Comparison of ENCODE assay signal across 11 mouse cellular contexts in genomic region chr6:38359736-38360499, GRCm38 (mm10). TPM values are rescaled to one million over a fixed set of nuclear protein-coding genes. Genes with fewer than 3 reads are reported as not detected.
A peak's percentile ranks its signal among the peaks of the same experiment; 100 is the strongest.
DNase-seq lines count a peak whose midpoint lies in the region; ATAC-seq and TF ChIP-seq lines count a peak whose summit lies in the region.
"Had no signal": no experiment of that assay in that cellular context is flagged by ENCODE, and none has a peak within 500 bp of the region (broad histone marks: within the 10 kb centered on the region; RNA-seq: fewer than 3 reads in every experiment).

No protein-coding gene starts in this region.

- no peaks in the 10 kb centered on the region for H3K36me3 ChIP-seq in E14TG2a.4 (ENCODE audit: insufficient read depth, low read length)
- H3K36me3 ChIP-seq: neural tube, embryonic 13.5 days had no signal

- peaks cover 9% of the 10 kb centered on the region for H3K27me3 ChIP-seq in E14TG2a.4 (ENCODE audit: insufficient read depth, low read length)

- peak overlapping the region; percentile 23; the same call in 1 of the 2 replicates for H3K4me3 ChIP-seq in E14TG2a.4 (replicated peaks; ENCODE audit: low read length)
- H3K4me3 ChIP-seq: neural tube, embryonic 13.5 days had no signal

- DNase-seq in heart, adult 11 months, result peak; percentile 89
- DNase-seq in heart, adult 8-10 months (ENCODE audit: low spot score), result no peak
- peak; percentile 85 for DNase-seq in induced T-regulatory cell, adult 2 months (ENCODE audit: low read depth)
- no peak for DNase-seq in frontal cortex, postnatal 10 days (ENCODE audit: low spot score in 2 of 2)
- no peak for DNase-seq in adrenal gland, adult 18-20 months (ENCODE audit: low spot score in 2 of 2)
- DNase-seq in neural tube, embryonic 10.5 days (ENCODE audit: extremely low spot score, low spot score), result no peak
- DNase-seq: adrenal gland, adult 2 months; right cerebral cortex, postnatal 4 days had no signal

- H3K4me1 ChIP-seq in E14TG2a.4 (replicated peaks; ENCODE audit: low read depth, low read length), result peaks cover 80% of the 10 kb centered on the region

- ATAC-seq in monocyte, adult 5-6 weeks (replicated peaks; ENCODE audit: insufficient number of reproducible peaks, low FRiP score, low TSS enrichment, poor library complexity, severe bottlenecking), result peak; percentile 94

- TF ChIP-seq CTCF in E14TG2a.4 (conservative IDR thresholded peaks at IDR 0.05; ENCODE audit: low read length), result no peak

- no peaks in the 10 kb centered on the region for H3K9me3 ChIP-seq in E14TG2a.4 (ENCODE audit: low read length)
- H3K9me3 ChIP-seq: neural tube, embryonic 13.5 days had no signal

RNA-seq across cellular contexts. Expression of gene Zc3hav1, which starts 5.5 kb away (rescaled TPM):
- total RNA-seq in heart, adult 8-10 months (2022), result 10 to 100 TPM; 13.8 to 15.5 (median 14.6) TPM
- total RNA-seq in monocyte, adult 5-6 weeks (2017), result 128 to 170 TPM (median 152 TPM) in 3 replicates
- 10 to 100 TPM; 50.6 to 65.0 TPM for total RNA-seq in adrenal gland, adult 18-20 months (2021)

RNA-seq across cellular contexts. Expression of gene Ttc26, which starts 21.4 kb away (rescaled TPM):
- total RNA-seq in heart, adult 8-10 months (2022), result 1 to 10 TPM; 1.3 to 2.1 (median 1.8) TPM
- not detected in 3 replicates for total RNA-seq in monocyte, adult 5-6 weeks (2017)
- 1 to 10 TPM; 1.3 to 2.3 TPM for total RNA-seq in adrenal gland, adult 18-20 months (2021)

Comparison
In these comparisons a context has a peak if more than half of its experiments do, and no peak if none do; other contexts are left out.
1. DNase-seq: peak in heart, adult 11 months (single experiment) and induced T-regulatory cell, adult 2 months (single experiment); none in heart, adult 8-10 months (single experiment), frontal cortex, postnatal 10 days (0 of 2), adrenal gland, adult 18-20 months (0 of 2) and neural tube, embryonic 10.5 days (single experiment).